Mouse (Mus musculus): Measurements from ENCODE around the gene Mndal.
"Not testable (repeated sequence)": the region's sequence is repeated elsewhere in the genome, so short reads cannot be mapped to it uniquely, and the experiment has no call there.

Mndal gene

DNA sequence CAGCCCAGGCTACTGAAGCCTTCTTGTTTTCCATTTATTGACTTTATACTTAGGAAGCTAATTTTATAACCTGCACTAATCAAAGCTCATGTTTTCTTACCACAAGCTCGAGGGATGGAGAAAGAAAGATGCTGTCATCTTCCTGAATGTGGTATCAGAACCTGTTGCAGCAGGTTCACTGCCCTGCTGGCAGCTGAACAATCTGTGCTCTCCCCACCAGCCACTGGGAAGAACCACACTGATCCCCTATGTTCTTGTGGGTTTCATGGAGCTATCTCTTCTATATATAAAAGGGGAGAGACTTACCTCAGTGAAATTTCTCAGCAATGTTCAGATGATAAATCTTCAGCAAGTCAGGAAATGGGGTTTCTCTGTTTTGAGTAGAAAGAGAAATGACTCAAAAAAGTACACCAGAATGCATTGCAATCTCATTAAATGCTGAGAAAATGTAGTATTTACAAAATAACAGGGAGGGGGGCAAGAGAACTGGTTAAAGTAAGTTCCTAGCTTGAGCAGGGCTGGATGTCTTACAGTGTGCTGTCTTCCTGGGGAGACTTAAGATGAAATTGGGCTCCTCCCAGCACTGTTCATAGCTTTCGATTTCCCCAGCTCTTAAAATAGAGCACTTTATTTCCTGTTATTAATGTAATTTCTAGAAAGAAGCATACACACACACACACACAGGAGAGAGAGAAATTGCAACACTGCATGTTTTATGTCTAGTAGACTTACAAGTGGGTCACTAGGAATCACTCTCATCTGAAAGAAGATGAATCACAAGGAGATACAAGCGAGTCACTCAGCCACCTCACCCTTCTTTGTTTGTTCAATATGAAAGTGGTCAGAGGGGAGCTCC, at the start of gene Mndal, which contains the start of gene Ifi203:
Mndal (minus strand) TSS at position 568 of the 856 bp plus-strand sequence.
Ifi203 (minus strand) TSS at position 749 of the 856 bp plus-strand sequence.
- DNase-seq = not testable (repeated sequence)

DNA sequence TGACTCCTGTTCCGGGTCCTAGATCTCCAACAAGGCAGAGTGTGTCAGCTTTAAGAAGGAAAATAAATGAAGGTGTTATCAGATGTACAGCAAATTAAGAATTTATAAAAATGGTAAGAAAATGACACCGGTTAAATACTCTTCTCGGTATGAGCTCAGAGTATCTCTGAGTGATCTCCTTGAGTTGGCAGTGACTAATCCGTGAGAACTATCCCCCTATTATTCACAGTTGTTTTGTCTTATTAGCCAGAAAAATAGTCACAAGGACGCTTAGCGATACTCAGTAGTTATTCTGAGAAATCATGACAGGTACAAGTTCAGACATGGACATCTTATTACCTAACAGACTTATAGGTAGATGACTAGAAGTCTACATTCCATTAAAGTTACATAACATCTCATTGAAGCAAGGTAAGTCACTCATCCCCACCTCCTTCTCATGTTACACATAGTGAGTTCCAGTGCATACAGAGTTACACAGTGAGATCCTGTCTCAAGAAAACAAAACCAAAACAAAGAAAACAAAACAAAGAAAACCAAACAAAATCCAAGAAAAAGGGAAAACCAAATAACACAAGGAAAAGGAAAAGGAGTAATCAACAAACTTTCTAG, 40.5 kb upstream of the Mndal start, which contains the start of gene Ifi202b:
Ifi202b (minus strand) TSS at position 51 of the 612 bp plus-strand sequence.
- DNase-seq = not testable (repeated sequence)

DNA sequence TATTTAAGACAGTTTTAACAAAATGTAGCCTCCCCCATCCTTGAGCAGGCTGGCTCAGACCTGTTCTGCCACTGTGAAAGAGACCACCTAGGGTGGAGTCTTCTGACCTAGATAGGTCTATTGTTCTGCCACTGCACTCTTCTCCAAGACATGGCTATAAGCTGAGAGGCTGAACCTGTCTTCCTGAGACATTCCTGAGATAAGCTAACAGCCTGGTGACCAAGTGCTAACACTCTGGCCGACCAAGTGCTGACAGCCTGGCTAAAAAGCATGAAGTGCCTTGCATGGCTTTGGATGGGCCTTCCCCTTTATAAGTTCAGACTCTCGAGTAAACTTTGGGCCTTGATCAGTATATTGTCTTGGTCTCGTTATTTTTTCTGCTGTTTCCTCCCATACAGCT, 38.7 kb upstream of the Mndal start:
- not testable (repeated sequence) for DNase-seq

DNA sequence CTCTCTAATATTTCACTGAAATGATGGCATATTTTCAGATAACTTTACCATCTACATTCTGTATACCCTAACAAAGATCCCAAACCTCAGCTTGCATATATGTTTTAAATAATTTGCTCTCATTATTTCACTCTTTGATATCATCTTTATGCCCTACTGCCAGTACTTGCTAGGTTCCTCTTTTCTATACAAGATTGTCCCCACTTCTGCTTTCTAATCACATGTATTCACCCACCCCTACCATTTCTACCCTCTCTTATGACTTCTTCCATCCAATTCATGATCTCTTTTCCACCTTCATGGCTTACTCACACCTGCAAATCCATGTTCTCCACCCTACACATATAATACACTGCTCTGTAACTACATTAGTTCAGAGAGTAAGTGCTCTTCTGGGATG, 35.3 kb upstream of the Mndal start:
- DNase-seq = no peak

DNA sequence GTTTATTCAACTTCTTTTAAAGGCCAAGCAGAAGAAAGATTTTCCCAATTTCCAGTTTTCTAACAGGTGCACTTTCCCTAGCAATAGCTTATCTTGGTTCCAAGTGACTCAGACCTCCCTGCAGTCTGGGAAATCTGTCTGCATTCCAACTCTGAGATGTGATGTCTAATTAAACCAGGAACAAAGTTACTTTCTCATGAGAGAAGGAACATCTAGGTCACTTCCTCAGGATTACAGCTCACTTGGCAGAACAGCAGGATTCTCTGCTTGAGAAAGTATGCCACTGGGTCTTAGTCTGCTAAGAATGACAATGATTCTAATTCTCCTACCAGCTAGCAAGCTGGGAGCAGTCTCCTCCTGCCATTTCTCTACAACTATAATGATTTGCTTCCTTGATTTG, 30.8 kb upstream of the Mndal start:
- DNase-seq = no peak

DNA sequence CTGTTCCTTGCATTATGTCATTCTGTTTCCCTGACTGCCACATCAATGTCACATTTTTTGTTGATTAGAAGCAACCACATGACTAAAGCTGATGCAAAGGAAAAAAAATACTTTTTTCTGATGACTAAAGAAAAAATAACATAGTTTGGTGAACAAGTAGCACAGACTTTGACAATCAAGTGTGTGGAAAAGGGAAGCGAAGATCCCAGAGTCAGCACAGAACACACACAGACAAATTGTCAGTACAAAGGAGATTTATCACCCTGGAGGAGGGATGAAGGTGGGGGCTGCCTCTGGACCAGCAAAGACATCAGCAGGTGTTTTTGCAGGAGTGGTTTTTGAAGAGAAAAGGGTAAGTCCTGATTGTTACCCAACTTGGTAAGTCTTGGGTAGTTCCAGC, 19.2 kb upstream of the Mndal start:
- not testable (repeated sequence) for DNase-seq

DNA sequence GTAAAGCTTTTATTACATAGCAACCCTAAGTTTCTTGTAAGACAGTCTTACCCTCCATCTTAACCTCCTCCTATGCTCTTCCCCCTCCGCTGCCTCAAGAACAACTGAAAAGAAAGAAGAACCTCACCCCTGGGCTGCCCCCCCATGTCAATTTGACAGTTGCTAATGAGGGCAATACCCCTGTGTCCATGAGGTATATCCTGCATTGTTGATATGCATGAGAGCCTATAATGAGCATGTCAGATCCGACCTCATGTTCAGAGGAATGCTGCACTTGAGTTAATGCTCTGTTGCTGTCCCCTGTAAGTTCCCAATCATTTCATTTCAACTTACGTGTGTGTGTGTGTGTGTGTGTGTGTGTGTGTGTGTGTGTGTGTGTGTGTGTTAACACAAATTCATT, 17.7 kb upstream of the Mndal start:
- DNase-seq = not testable (repeated sequence)

DNA sequence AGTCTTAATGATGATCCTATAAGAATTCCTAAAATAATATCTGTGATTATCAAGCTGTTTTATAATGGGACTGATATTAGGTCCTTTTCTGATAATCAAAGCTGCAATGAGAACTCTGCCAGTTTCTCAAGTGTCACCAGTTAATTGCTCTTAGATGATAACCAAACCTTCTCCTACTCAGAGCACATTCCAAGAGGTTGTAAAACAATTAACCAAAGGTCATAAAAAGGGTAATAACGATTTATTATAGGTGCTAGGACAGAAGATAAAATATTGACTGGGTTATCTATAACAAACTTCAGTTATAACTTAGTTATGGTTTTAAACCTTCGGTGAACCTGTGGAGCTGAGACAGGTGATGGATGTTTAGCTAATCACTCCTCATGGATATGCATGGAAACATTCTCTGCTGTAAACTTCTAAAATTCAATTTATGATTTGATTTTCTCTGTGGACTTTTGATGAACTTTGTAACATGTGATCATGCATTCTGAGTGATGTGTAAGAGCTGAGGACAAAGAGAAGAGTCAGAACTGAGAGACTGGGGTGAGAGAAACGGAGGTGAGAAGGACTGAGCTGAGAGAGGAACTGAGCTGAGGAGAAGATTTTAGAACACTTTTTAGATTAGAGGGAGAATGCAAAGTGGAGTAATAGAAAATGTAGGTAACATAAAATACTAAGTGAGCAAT, 13.7 kb upstream of the Mndal start:
- not testable (repeated sequence) for DNase-seq

DNA sequence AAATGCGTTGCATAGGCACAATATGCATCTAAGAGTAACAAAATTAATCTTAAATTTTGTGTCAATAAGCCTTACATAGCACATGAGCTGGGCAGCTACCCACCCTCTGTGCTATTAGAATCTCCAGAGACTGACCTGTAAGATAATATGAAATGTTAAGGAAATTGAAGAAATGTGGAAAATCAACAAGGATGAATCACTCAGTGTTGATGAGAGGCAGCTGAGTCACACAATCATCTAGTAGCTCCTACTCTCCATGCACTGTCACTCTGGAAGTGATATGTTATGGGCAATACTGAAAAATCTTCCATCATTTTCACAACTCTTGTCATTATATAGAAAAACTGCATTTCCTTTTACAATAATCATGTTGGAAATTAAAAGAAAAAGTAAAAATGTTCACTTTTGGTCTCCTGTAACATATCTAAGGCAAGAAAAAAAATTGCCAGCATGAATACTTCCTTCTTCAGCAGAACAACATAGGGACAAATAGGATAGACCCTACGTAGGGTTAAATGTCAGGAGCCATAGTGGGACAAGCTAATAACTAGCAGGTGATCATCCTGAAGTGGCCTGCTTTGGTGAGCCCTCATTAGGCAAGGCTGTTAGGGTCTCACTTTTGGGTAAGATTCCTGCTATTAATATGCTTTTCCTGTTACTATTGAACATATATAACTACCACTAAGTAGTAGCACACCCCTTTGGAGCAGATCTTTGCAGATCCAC, 12.9 kb upstream of the Mndal start:
- DNase-seq = no peak

DNA sequence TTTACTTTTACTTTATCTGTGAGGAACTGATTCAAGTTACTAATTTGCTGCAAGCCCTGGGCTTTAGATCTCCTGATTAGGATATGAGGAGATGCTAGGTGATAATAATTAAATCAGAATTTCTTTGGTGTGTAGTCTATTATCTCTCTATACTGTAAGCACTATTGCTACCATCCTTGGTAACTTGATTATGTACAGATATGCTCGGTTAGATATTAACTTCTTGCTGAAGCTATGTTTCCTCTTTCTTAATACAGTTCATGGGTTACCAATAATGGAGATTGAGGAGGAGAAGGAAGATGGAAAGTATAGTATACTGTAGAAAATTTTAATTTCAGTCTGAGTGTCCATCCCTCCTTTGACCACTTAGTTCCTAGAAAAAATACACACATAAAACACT, 11.3 kb upstream of the Mndal start:
- DNase-seq = no peak

DNA sequence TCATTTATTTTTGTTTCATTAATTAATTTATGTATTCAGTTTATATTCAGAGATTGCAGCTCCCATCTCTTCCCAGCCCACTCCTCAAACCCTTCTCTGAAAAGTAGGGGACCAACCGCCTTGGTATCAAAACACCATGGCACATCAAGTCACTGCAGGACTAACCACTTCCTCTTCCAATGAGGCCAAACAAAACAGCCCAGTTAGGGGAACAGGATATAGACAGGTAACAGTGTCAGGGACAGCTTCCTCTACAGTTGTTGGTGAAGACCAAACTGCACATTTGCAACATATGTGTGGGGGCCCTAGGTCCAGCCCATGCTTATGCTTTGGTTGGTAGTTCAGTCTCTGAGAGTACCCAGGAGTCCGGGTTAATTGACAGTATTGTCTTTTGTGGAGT, 6.8 kb upstream of the Mndal start:
- DNase-seq = not testable (repeated sequence)

DNA sequence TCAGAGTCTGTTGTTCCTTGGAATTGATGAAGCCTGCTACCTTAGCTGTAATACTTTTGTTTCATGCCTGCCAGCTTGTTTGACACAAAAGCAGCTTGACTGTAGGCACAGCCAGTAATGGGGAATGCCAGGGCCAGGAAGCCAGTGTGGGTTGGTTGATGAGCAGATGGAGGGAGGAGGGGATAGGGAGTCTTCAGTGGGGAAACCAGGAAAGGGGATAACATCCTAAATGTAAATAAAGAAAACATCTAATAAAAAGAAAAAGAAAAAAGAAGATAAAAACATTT, 432 bp upstream of the Mndal start:
- not testable (repeated sequence) for DNase-seq

DNA sequence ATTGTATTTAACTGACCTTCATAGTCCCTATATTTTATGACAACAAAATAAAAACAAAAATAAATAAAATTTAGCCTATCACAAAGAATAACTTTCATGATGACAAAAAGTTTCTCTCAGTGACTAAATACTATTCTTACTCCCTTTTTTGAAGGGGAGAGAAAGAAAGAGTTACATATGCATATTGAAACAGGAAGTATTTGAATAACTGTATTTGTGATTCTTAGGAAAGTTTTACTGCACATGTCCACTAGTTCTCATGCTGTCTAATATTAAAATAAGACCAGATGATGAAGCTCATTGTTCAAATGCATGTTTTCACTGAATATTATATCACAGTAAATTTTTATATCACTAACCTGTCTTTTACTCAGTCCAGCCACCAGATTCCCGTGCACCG, 769 bp downstream of the Mndal start:
- DNase-seq = not testable (repeated sequence)

DNA sequence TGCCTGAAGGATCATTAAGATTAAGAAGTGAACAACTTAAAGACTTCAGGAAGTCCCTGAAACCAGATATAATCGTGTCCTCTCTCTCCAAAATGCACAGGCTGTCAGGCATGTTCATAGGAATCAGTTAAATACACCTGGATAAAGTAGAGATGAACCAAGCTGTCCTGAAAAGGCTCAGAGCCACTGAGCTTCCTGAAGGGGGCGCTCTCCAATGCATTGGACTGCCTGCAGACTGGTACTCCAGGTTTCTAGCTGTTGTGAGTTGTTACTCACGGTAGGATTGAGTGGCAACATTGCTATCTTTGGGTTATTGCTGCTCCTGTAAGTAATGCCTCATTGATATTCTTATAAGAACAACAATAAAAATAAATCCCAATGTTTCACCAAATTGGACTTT, 23.0 kb downstream of the Mndal start:
- not testable (repeated sequence) for DNase-seq

DNA sequence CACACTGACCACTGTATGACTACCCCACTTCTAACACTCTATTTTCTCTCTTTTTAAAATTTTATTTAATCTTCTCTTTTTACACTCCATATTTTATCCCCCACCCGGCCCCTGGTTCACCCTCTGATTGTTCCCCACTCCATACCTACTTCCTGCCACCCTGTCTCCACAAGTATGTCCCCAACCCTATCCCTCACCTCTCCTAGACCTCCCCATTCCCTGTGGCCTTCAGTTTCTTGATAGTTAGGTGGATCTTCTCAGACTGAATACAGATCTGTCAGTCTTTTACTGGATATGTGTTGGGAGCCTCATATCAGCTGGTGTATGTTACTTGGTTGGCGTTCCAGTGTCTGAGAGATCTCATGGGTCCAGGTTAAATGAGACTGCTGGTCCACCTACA, 27.7 kb downstream of the Mndal start:
- no peak for DNase-seq

DNA sequence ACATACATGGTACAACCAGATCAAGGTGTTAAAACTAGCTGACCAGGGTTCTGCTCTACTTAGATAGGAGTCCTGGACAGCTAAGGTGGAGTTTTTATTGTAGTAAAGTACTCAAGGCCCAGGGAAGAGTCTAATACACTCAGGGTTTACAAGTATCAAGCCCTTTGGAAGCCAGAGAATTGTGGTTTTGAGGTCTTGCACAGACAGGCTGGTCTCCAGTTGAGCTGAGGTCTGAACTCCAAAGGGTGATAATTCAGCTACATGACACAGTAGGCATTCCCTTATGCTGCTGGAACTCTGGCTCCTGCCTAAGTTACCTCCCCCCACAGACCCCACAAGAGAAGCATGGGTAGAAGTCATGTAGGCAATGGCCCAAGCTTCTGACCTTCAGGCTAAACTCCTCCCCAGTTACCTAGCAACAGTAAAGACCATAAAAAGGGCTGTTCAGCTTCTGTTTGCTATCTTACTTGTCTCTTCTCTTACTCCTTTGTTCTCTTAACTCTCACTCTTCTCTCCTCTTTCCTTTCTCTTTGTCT, 29.0 kb downstream of the Mndal start:
- DNase-seq = not testable (repeated sequence)

DNA sequence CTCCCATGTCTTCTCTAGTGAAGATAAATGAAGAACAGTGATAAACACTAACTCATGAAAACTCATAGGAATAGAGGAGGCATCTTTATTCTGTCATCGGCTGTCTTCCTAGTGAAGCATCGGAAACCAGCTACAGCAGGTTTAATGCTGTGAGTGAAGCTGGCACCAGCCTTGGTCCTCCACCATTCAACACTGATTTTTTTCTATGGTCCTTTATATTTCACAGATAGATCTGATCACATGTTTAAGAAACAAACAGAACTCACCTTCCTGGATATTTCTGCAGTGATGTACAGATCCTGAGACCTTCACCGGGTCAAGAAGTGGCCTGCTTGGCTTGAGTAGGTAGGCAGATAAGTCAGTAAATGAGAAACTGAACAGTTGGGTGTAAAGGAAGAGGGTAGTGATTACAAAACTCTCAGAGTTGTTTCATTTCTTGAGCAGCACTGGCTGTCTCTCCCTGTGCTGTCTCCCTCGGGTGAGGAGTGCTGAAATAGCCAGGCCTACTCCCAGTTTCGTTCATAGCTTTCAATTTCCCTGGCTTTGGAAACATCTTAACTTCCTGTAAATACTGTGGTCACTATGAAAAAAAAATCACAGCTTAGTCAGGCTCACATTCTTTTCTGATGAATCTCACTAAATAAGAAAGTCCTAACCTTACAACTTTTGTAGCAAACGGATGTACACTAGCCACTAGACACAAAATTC, 29.6 kb downstream of the Mndal start, which contains the start of gene Ifi211:
Ifi211 (minus strand) TSS at position 499 of the 708 bp plus-strand sequence.
- DNase-seq = not testable (repeated sequence)

DNA sequence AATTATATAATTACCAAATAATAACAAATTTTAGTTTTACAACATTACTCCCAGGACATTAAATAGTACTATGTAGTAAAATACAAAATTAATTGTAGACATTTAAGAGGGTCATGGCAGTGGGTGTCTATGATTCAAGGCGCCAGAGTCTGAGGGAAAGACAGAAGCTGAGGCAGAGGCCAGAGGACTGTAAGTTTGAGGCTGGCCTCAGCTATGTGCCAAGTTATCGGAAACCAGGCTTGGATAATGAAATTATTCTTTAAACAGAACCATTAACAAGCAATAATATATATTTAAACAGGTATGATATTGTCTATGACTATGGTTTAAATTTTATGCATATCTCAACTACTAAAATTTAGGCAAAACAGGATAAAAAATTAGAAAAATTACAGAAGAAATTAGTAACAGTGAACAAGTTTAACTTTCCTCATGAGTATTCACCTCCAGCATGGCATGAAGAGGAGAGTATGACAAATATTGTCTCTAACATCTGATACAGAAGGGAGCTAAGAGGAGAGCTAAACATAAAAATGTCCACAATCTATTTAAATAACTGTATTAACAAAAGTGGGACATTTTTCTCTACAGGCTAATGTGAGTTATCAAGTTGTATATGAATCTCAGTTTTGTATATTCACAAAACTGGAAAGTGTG, 30.4 kb downstream of the Mndal start:
- no peak for DNase-seq

DNA sequence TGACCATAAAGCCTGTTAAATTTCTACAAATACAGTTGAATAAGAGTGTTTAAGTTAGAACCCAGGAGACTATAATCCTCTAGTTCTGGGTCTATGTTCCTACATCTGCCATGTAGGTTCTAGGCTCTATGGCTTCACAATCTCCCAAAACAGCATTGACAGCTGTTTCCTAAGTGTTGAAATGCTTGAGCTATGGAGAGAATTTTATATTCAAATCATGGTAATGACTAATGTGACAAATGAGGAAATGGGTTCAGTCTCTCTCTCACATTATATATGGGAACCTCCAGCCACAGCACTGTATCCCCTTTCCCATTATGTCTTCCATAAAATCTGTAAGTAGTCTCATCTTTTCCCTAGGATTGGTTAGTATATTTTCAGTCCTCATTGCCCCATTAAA, 33.9 kb downstream of the Mndal start:
- not testable (repeated sequence) for DNase-seq

DNA sequence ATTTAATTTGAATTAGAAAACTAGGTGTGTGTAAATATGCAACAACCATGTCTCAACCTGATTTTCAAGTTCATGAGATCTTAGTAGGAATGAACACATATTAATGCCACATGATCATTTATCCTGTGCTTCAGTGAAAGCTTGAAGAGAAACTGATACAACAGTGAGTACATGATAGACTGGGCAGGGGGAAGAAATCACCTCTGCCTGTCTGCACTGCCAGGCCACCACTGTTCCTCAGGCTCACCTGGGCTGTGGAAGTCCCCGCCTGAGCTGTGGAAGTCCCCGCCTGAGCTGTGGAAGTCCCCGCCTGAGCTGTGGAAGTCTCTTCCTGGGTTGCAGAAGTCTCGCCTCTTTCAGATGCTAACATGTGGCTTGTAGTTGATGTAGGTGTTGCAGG, 36.4 kb downstream of the Mndal start:
- DNase-seq = not testable (repeated sequence)

DNA sequence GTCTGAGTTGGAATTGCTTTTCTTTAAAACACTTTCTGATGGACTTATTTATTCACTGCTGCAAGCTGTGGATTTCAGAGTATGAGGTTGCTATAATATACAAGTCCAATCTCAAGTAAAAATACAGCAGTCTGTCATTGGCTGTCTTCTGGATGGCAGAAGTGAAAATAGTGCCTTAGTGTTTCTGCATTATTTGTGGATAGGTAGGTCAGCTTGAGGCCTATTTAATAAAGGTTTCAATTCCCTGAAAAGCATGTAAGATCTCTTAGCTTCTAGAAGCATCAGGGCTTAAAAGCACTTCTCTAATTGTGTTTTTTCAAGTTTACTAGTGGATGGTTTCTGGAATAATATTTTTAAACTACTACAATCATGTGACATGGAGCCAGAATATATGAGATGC, 52.5 kb downstream of the Mndal start:
- not testable (repeated sequence) for DNase-seq

All from lung, postnatal 4 days (tissue).